Mouse (Mus musculus) erythroblast, embryonic 14.5 days (primary cell): ENCODE results near the gene Klrb1f. TPM values are rescaled to one million over a fixed set of nuclear protein-coding genes. Genes with fewer than 3 reads are reported as not detected.

Source experiments
- H3K27me3 ChIP-seq: 2 replicates; pipeline ENCODE4 v1.6.1; 2012; ENCODE audit warnings: inconsistent platforms; ENCODE audit not compliant: control insufficient read depth
- H3K36me3 ChIP-seq: 2 replicates; pipeline ENCODE4 v1.6.1; 2012; ENCODE audit warnings: mild to moderate bottlenecking, inconsistent platforms; ENCODE audit not compliant: control insufficient read depth
- H3K4me1 ChIP-seq: 2 replicates; pipeline ENCODE4 v1.6.1; 2012; ENCODE audit warnings: inconsistent platforms; ENCODE audit not compliant: control insufficient read depth
- H3K4me3 ChIP-seq: replicated peaks from 2 replicates; pipeline ENCODE3; 2012; ENCODE audit warnings: moderate library complexity, mild to moderate bottlenecking, inconsistent platforms
- H3K9me3 ChIP-seq: 2 replicates; pipeline ENCODE4 v1.6.1; 2012; ENCODE audit warnings: low read length, inconsistent platforms, mixed read lengths; ENCODE audit not compliant: control insufficient read depth
- GATA1 ChIP-seq: IDR thresholded peaks from 2 replicates; pipeline ENCODE4 v1.6.1; 2012; ENCODE audit warnings: low read length, inconsistent platforms, mixed read lengths
- TAL1 ChIP-seq: IDR thresholded peaks from 3 replicates; pipeline ENCODE4 v1.6.1; 2012; ENCODE audit warnings: low read length, inconsistent platforms, mixed read lengths
- polyA plus RNA-seq: library from polyadenylated mRNA; stranded (reverse); fragments of >175 nt; gene quantifications from 2 replicates; pipeline ENCODE4 v1.2.3, GENCODE M21; 2012

The Klrb1f gene
- polyA plus RNA-seq, 1 experiment: not detected

DNA sequence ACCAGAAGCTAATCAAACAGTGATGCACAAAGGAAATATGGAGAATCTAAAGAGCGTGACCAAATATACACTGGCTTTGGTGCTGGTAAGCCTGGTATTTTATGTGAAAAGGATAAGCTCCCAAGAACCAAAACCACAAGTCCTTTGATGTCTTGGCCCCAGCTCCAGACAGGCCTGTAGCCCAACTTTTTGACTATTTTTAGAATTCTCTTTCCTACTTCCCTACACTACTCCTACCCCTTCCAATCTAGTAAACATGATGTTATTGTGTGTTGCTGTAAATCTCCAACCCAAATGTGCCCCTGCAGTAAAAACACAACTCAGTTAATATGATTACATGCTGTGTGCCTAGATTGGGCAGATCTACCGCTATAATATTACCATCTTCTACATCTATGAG is 4.2 kb upstream of the Klrb1f start:
- Histone ChIP-seq H3K4me1 (no peaks in the 10 kb centered on the region; the same call in 1 of the 2 replicates), H3K27me3 (no peaks in the 10 kb centered on the region), H3K36me3 (no peaks in the 10 kb centered on the region), H3K9me3 (no peaks in the 10 kb centered on the region), H3K4me3 (no peak overlapping the region)
- TF ChIP-seq GATA1 (no peak), TAL1 (no peak)

DNA sequence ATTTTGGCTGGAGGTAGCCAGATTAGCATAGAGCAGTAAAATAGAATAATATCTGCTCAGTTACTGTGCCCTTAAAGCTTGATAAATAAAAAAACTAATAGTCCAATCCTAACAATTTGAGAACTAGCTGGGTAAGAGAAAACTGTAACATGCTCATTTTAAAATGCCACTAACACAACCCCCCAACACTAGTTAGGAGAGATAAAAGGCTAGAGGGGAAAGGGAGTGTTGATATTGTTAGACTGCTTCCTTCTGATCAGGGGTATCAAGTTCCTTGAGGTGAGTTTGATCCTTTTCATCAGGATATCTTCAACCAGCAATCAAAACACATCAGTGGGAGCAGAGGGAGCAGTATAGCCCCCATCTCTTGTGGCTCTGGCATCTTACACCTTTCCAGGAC is 3.2 kb upstream of the Klrb1f start:
- TF ChIP-seq GATA1: no peak
- no peak for TF ChIP-seq TAL1
- no peaks in the 10 kb centered on the region for H3K36me3 ChIP-seq
- H3K4me3 ChIP-seq: no peak overlapping the region
- H3K9me3 ChIP-seq: no peaks in the 10 kb centered on the region
- H3K27me3 ChIP-seq: no peaks in the 10 kb centered on the region
- no peaks in the 10 kb centered on the region; the same call in 1 of the 2 replicates for H3K4me1 ChIP-seq

DNA sequence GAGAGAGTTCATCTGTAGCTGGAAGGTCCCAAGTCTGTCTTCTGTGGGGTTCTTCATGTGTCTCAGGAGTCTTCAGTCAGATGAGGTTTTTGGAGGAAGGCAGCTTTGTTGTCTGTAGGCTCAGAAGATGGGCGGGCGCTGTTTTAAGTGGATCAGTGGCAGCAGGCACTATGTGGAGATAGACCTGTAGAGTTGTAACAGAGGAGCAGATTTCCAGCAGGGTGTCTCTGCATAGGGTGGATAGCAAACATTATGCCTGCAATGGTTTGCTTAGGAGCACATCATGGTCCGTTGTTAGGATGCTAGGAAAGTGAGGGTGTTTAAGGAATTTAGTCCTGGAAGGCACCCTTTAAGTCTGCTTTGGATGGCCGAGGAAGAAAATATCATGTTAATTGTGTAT is 2.7 kb downstream of the Klrb1f start:
- Histone ChIP-seq H3K9me3 (no peaks in the 10 kb centered on the region), H3K36me3 (no peaks in the 10 kb centered on the region), H3K4me1 (peaks cover 6% of the 10 kb centered on the region), H3K4me3 (no peak overlapping the region), H3K27me3 (no peaks in the 10 kb centered on the region)
- TF ChIP-seq GATA1 (no peak), TAL1 (no peak)

DNA sequence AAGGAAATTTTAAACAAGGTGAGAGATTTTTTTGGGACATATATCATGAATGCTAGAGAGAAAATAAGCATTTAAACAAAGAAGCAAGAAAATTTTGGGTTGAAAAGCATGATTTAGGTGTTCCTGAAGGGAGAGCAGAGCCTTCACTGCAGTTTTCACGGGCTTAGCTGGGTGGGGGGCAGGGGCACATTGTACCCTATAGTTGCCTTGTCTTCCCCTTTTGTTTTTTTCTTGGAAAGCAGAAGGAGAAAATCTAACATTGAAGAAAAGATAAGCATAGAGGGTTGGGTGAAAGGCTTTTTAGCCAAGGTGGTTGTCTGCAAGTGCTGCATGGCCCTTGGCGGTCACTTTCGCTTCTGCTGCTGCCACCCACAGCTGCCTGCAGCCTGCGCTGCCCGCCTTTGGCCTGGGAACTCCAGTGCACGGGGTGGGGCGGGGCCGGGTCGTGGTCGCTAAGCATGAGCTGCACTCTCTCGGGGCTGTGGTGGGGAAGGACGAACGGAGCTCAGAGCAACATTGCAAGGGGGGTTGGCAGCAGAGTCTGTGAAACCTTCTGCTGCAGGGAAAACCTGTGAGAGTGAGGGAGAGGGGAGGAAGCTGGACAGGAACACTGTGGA is 3.3 kb downstream of the Klrb1f start:
- TF ChIP-seq TAL1: no peak
- TF ChIP-seq GATA1: no peak
- Histone ChIP-seq H3K36me3 (no peaks in the 10 kb centered on the region), H3K4me3 (peak overlapping the region; percentile 60), H3K27me3 (no peaks in the 10 kb centered on the region), H3K4me1 (peaks cover 6% of the 10 kb centered on the region), H3K9me3 (no peaks in the 10 kb centered on the region)

DNA sequence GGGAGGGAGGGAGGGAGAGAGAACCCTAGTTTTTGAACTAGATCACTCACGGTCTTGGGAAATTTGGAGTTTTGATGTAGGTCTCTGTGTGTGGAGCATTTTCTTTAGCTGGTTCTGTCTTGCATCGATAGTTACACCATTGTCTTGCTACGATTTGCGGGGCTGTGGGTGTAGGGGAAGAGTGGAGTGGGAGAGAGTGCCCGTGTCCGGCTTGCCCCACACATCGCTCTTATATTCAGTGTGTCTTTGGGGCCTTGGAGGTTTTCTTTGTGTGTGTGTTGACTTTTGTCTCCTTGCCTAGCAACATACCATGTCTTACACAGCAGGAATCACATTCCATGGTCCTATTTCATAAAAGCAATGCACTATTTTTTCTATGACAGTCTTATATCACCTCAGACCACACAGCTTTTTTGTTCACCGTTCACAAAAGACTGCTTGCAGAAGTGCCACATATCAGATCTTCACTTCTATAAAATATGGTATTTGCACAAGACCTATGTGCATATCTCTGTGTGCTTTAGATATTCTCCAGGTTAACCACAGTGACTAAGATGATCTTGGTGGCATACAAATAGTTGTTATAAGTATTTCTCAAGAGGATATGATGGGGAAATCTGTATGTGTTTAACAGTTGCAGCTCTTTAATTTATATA is 4.0 kb downstream of the Klrb1f start:
- Histone ChIP-seq H3K36me3 (no peaks in the 10 kb centered on the region), H3K4me1 (peaks cover 6% of the 10 kb centered on the region), H3K27me3 (no peaks in the 10 kb centered on the region), H3K4me3 (peak overlapping the region; percentile 33), H3K9me3 (no peaks in the 10 kb centered on the region)
- TF ChIP-seq TAL1 (no peak), GATA1 (no peak)

DNA sequence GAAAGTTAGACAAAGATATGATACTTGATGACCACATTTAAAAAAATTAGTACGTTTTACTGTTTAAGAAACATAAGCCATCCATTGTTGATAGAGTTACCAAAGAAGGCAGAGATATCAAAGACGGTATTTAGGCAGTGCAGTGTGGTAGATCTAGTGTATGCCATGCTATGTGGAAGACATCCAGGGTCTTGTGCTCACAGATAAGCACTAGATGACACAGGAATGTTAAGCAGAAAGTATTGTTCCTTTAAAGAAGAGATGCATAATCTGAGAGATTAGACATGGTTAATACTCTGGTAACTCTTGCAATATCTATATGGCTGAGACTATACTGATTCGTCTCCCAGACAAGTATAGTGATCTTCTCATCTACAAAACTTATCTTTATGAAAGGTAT is 5.4 kb downstream of the Klrb1f start:
- no peak overlapping the region for H3K4me3 ChIP-seq
- H3K4me1 ChIP-seq: peaks cover 6% of the 10 kb centered on the region
- H3K36me3 ChIP-seq: no peaks in the 10 kb centered on the region
- no peaks in the 10 kb centered on the region for H3K9me3 ChIP-seq
- H3K27me3 ChIP-seq: no peaks in the 10 kb centered on the region
- no peak for TF ChIP-seq GATA1
- no peak for TF ChIP-seq TAL1

DNA sequence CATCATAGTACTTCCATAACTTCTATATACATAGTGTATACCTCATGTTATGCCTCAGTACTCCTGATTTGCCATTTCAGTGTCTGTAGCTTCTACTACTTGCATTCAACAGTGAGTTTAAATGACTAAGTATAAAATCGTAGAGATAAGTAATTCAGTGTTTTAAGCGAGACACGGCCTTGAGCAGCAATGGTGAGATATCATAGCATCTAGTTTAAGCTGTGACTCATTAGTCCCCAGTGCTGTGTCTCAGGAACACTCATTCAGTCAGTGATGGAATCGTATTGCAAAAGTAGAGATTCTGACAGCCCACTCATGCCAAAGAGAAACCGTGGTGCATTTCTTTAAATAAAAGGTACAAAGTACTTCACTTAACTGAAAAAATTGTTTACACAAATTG is 6.0 kb downstream of the Klrb1f start:
- Histone ChIP-seq H3K36me3 (no peaks in the 10 kb centered on the region), H3K27me3 (no peaks in the 10 kb centered on the region), H3K4me3 (no peak overlapping the region), H3K9me3 (no peaks in the 10 kb centered on the region), H3K4me1 (peaks cover 6% of the 10 kb centered on the region)
- no peak for TF ChIP-seq TAL1
- TF ChIP-seq GATA1: no peak

DNA sequence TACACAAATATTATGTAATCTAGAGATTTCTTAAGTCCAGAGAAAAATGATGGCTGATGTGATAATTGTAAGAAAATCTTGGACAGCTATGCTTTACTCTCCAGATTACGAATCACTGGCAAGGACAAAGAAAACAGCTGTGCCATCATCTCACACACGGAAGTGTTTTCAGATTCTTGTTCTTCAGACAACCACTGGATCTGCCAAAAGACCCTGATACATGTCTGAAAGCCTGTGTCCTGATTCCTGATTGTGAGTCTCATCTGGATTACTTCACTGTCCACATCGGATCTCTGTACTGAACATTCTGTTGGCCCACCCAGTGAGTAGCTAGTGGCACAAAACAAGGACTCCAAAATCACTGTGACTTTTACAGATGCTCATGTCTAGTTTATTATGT is 10.5 kb downstream of the Klrb1f start:
- H3K4me3 ChIP-seq: no peak overlapping the region

DNA sequence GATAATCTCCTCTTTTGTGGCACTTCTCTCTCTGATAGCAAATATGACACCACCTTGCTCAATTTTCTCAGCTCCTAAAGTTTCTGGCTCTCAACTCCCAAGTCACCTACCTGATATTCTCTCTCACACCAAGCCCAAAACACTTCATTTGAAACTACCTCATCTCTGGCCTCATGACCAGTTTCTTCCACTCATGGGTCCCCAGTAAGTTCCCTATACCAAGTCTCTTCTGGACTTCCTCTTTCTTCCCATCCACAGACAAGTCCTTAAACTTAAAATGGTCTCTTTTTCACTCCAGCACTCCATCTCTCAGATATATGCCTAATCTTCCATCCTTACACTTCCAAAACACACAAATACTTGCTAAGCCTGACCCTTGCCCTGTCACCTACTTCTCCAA is 12.3 kb downstream of the Klrb1f start:
- Histone ChIP-seq H3K36me3 (no peaks in the 10 kb centered on the region), H3K27me3 (no peaks in the 10 kb centered on the region), H3K4me3 (no peak overlapping the region), H3K9me3 (no peaks in the 10 kb centered on the region), H3K4me1 (no peaks in the 10 kb centered on the region)
- TF ChIP-seq TAL1 (no peak), GATA1 (no peak)

More for the DNA sequence above, 10.5 kb downstream of the Klrb1f start:
- Histone ChIP-seq H3K27me3 (no peaks in the 10 kb centered on the region), H3K4me1 (no peaks in the 10 kb centered on the region), H3K9me3 (no peaks in the 10 kb centered on the region), H3K36me3 (no peaks in the 10 kb centered on the region)
- TF ChIP-seq TAL1 (no peak), GATA1 (no peak)
